Mouse (Mus musculus): ENCODE measurements at regions not wholly inside any gene's neighbourhood (a gene's known extent, or its start where the extent isn't known, plus 50 kb on each side); places are given as distances from the start of the nearest gene placed in this dataset.

- no peak for DNase-seq (ENCODE audit: low read depth, low spot score)
These were observed 246.4 kb downstream of the Sox9 start for GRCm38 (mm10) chr11:113028235-113028919.

- no peak for DNase-seq (ENCODE audit: low read depth, low spot score)
These were observed 249.4 kb downstream of the Sox9 start for GRCm38 (mm10) chr11:113031405-113031804.

GRCm38 (mm10) chr11:113032487-113033228, 250.6 kb downstream of the Sox9 start:
- no peak for DNase-seq (ENCODE audit: low read depth, low spot score)

- no peak for DNase-seq (ENCODE audit: low read depth, low spot score)
These were observed 252.9 kb downstream of the Sox9 start for GRCm38 (mm10) chr11:113034911-113035310.

GRCm38 (mm10) chr11:113037736-113038135, 255.7 kb downstream of the Sox9 start:
- DNase-seq (ENCODE audit: low read depth, low spot score): no peak

- DNase-seq (ENCODE audit: low read depth, low spot score): no peak
These were observed 260.7 kb downstream of the Sox9 start for GRCm38 (mm10) chr11:113042710-113043109.

GRCm38 (mm10) chr11:113046200-113047051, 264.4 kb downstream of the Sox9 start:
- DNase-seq (ENCODE audit: low read depth, low spot score): peak; percentile 82

- peak; percentile 40 for DNase-seq (ENCODE audit: low read depth, low spot score)
These were observed 266.1 kb downstream of the Sox9 start for GRCm38 (mm10) chr11:113048158-113048557.

GRCm38 (mm10) chr11:113049593-113049992, 267.6 kb downstream of the Sox9 start:
- no peak for DNase-seq (ENCODE audit: low read depth, low spot score)

GRCm38 (mm10) chr11:113052536-113052935, 270.5 kb downstream of the Sox9 start:
- DNase-seq (ENCODE audit: low read depth, low spot score): no peak

- DNase-seq (ENCODE audit: low read depth, low spot score): no peak
These were observed 274.1 kb downstream of the Sox9 start for GRCm38 (mm10) chr11:113056042-113056632.

GRCm38 (mm10) chr11:113056824-113057223, 274.8 kb downstream of the Sox9 start:
- peak; percentile 55 for DNase-seq (ENCODE audit: low read depth, low spot score)

- no peak for DNase-seq (ENCODE audit: low read depth, low spot score)
These were observed 288.3 kb downstream of the Sox9 start for GRCm38 (mm10) chr11:113070365-113070764.

- DNase-seq (ENCODE audit: low read depth, low spot score): no peak
These were observed 289.9 kb downstream of the Sox9 start for GRCm38 (mm10) chr11:113071942-113072341.

- no peak for DNase-seq (ENCODE audit: low read depth, low spot score)
These were observed 292.3 kb downstream of the Sox9 start for GRCm38 (mm10) chr11:113074328-113074727.

- no peak for DNase-seq (ENCODE audit: low read depth, low spot score)
These were observed 294.3 kb downstream of the Sox9 start for GRCm38 (mm10) chr11:113076371-113076770.

GRCm38 (mm10) chr11:113080311-113080710, 298.3 kb downstream of the Sox9 start:
- DNase-seq (ENCODE audit: low read depth, low spot score): no peak

- DNase-seq (ENCODE audit: low read depth, low spot score): no peak
These were observed 302.4 kb downstream of the Sox9 start for GRCm38 (mm10) chr11:113084442-113084841.

- no peak for DNase-seq (ENCODE audit: low read depth, low spot score)
These were observed 303.5 kb downstream of the Sox9 start for GRCm38 (mm10) chr11:113085556-113085955.

- DNase-seq (ENCODE audit: low read depth, low spot score): peak; percentile 48
These were observed 305.1 kb downstream of the Sox9 start for GRCm38 (mm10) chr11:113087084-113087483.

- DNase-seq (ENCODE audit: low read depth, low spot score): peak; percentile 58
These were observed 307.8 kb downstream of the Sox9 start for GRCm38 (mm10) chr11:113089637-113090351.

Measured in brain, adult 2 months (tissue).